Mouse (Mus musculus): ENCODE measurements around the gene Sesn2. TPM values are rescaled to one million over a fixed set of nuclear protein-coding genes. Genes with fewer than 3 reads are reported as not detected.

Sesn2 gene
- polyA plus RNA-seq, 1 experiment from 2014 or later = 9.4 TPM

DNA sequence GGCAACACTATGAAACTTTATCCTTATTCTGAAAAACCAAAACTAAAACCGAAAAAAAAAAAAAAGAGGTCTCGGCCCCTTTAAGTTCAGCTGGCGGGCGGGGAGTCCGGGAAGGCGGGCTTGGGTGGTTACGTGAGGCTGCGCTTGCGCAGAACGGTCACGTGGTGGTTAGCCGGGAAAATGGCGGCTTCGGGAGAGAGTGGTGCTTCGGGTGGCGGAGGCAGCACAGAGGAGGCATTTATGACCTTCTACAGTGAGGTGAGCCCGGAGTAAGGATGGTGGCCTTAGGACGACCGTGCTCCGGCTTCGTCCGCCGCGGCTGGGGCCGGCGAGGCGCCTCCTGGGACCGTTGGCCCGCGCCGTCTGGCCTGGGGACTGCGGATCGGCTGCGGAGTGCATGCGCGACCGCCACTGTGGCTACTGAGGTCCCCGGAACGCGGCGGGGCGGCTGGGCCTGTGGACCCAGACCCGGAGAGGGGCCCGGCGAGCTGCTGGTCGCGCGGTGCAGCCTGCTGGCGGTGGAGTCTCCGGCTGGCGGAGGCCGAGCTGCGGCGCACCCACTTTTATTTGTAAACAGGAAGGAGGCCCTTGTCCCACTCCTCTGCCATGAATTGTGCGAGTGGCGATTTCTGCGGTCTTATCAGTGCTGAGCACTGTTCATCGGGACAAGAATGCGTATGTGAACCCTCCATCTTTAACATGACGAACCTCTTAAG lies 25.3 kb upstream of the Sesn2 start, which contains the start of gene Dnajc8:
TSS of gene Dnajc8 (plus strand) at position 145 of the 716 bp plus-strand sequence.
- peak; percentile 96 for DNase-seq (ENCODE audit: low spot score)
- Histone ChIP-seq H3K4me2 (ENCODE audit: low read depth, low read length, severe bottlenecking) (peak within 1 kb of the TSS; percentile 87), H3K27me3 (ENCODE audit: control insufficient read depth, insufficient read depth, low read length) (no peaks in the 10 kb centered on the region), H3K36me3 (ENCODE audit: control insufficient read depth, insufficient read depth, low read length) (peaks cover 2% of the 10 kb centered on the region; the same call in 1 of the 2 replicates), H3K9ac (ENCODE audit: low read length) (peak within 1 kb of the TSS; percentile 93), H3K4me1 (replicated peaks; ENCODE audit: control insufficient read depth, insufficient read depth, low read length) (peaks cover 8% of the 10 kb centered on the region; the same call in 1 of the 2 replicates), H3K9me3 (ENCODE audit: control insufficient read depth, low read length) (no peaks in the 10 kb centered on the region), H3K27ac (ENCODE audit: low read depth, low read length) (peak within 1 kb of the TSS; percentile 69; the same call in 1 of the 2 replicates), H3K4me3 (ENCODE audit: low read depth, low read length) (peak within 1 kb of the TSS; percentile 100)
- WGBS = 0% methylated on average over 60 of the region's 60 CpGs
- peak; percentile 81 for ATAC-seq (replicated peaks; ENCODE audit: low FRiP score)

DNA sequence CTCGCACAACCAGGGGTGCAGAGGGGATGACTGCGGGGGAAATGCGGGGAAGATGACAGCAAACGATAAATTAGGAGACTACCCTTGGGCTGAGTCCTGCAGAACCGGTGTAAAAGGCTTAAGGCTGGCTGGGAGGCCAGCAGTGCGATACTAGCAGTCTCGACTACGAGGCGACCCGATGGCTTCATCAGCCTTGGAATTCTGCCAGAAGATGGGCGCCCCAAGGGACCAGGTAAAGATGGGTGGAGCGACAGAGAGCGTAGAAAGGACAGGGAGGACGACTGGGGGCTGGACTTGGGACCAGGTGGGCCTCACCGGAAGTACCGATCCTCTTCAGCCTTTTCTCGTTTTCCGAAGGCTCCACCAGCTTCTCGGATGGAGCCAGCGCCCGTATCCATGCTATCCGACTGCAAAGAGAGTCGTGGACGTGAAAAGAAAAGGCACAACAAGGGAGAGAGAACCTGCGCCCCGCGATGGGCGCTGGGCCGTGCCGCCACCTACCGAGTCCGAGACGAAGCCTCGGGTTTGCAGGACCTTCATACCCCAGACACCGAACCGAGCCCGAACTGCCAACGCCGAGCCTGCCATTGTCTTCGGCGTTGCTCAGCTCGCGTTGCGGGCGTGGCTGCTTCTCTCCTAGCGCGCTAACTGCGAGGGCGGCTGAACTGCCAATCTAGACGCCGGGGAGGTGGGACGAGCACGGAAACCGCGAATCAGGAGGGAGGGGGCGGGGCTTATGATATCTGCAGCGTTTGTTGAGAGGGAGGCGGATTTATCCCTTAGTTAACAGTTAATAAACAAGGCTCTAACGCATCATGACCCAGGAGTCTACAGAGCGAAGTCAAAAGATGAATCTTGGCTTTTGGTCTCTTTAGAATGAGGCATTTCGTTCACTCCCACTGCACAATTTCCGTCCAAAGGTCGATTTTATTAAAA lies 22.9 kb upstream of the Sesn2 start, which contains the start of gene Atpif1:
TSS of gene Atpif1 (minus strand) at position 679 of the 936 bp plus-strand sequence.
- H3K27ac ChIP-seq (ENCODE audit: low read depth, low read length) = peak within 1 kb of the TSS; percentile 76
- peak; percentile 95 for DNase-seq (ENCODE audit: low spot score)
- under 1% methylated on average over 63 of the region's 63 CpGs for WGBS
- H3K4me2 ChIP-seq (ENCODE audit: low read depth, low read length, severe bottlenecking) = peak within 1 kb of the TSS; percentile 94
- H3K9me3 ChIP-seq (ENCODE audit: control insufficient read depth, low read length) = no peaks in the 10 kb centered on the region
- H3K4me3 ChIP-seq (ENCODE audit: low read depth, low read length) = peak within 1 kb of the TSS; percentile 77
- peak within 1 kb of the TSS; percentile 93 for H3K9ac ChIP-seq (ENCODE audit: low read length)
- H3K27me3 ChIP-seq (ENCODE audit: control insufficient read depth, insufficient read depth, low read length) = no peaks in the 10 kb centered on the region
- peaks cover 8% of the 10 kb centered on the region; the same call in 1 of the 2 replicates for H3K4me1 ChIP-seq (replicated peaks; ENCODE audit: control insufficient read depth, insufficient read depth, low read length)
- peaks cover 5% of the 10 kb centered on the region; the same call in 1 of the 2 replicates for H3K36me3 ChIP-seq (ENCODE audit: control insufficient read depth, insufficient read depth, low read length)
- ATAC-seq (replicated peaks; ENCODE audit: low FRiP score) = peak; percentile 90

DNA sequence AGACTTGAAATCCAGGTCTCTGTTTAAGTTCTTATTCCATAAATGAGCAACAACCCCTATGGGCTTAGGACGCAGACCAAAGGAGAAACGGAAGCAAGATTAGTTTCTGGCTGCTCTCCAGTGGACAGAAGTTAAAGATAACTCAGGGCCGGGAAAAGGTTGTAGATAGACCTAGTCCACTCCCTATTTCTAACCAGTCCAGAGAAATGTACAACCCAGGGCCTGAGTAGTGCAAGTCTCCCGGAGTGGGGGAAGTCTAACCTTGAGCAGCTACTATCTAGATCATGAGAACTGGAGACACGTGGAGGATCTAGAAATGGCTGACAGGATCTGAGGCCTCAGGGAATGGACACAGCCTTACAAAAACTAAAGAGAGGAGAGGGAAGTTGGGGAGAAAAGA lies 22.2 kb upstream of the Sesn2 start:
- Histone ChIP-seq H3K4me2 (ENCODE audit: low read depth, low read length, severe bottlenecking) (peak overlapping the region; percentile 94), H3K27me3 (ENCODE audit: control insufficient read depth, insufficient read depth, low read length) (no peaks in the 10 kb centered on the region), H3K36me3 (ENCODE audit: control insufficient read depth, insufficient read depth, low read length) (peaks cover 5% of the 10 kb centered on the region; the same call in 1 of the 2 replicates), H3K27ac (ENCODE audit: low read depth, low read length) (peak overlapping the region; percentile 76), H3K9ac (ENCODE audit: low read length) (peak overlapping the region; percentile 93), H3K4me3 (ENCODE audit: low read depth, low read length) (peak overlapping the region; percentile 77), H3K4me1 (replicated peaks; ENCODE audit: control insufficient read depth, insufficient read depth, low read length) (peaks cover 8% of the 10 kb centered on the region; the same call in 1 of the 2 replicates), H3K9me3 (ENCODE audit: control insufficient read depth, low read length) (no peaks in the 10 kb centered on the region)
- ATAC-seq (replicated peaks; ENCODE audit: low FRiP score) (no peak), DNase-seq (ENCODE audit: low spot score) (no peak)
- 43% methylated on average over 5 of the region's 5 CpGs for WGBS

DNA sequence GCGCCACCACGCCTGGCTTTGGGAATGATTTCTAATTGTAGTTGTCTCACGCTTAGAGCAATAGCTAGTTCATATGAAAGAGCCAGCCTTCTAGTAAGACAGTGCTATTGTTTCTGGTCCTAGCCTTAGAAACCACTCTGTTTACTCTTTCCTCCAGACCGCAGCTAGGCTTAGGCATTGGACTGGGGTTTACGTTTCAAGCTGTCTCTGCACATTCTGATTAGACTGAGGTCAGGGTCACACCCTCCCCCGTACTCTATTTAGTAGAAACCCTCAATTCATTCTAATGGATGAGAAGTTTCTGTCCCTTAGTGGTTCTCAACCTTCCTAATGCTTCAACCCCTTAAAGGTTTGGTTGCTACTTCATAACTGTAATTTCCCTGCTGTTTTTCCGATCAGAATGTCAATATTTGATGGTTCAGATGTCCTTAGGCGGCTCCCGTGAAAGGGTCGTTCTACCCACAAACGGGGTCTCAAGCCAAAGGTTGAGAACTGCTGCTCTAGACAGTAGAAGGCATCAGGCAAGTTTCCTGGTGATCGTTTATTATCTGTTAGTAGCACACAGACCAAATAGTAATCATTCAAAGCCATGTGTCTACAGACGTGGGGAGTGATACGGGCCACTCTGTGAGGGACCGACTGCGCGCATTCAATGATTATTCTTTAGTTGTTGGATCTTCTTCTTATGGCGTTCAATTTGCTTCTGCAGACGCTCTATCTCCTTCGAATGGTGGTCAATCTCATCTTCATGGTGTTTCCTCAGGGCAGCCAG lies 19.9 kb upstream of the Sesn2 start:
- peaks cover 5% of the 10 kb centered on the region; the same call in 1 of the 2 replicates for H3K36me3 ChIP-seq (ENCODE audit: control insufficient read depth, insufficient read depth, low read length)
- DNase-seq (ENCODE audit: low spot score) = no peak
- 95% methylated on average over 20 of the region's 20 CpGs for WGBS
- H3K4me3 ChIP-seq (ENCODE audit: low read depth, low read length) = no peak overlapping the region
- H3K9ac ChIP-seq (ENCODE audit: low read length) = no peak overlapping the region
- no peak overlapping the region for H3K27ac ChIP-seq (ENCODE audit: low read depth, low read length)
- peaks cover 6% of the 10 kb centered on the region; the same call in 1 of the 2 replicates for H3K4me1 ChIP-seq (replicated peaks; ENCODE audit: control insufficient read depth, insufficient read depth, low read length)
- no peaks in the 10 kb centered on the region for H3K27me3 ChIP-seq (ENCODE audit: control insufficient read depth, insufficient read depth, low read length)
- ATAC-seq (replicated peaks; ENCODE audit: low FRiP score) = no peak
- no peaks in the 10 kb centered on the region for H3K9me3 ChIP-seq (ENCODE audit: control insufficient read depth, low read length)
- no peak overlapping the region for H3K4me2 ChIP-seq (ENCODE audit: low read depth, low read length, severe bottlenecking)

DNA sequence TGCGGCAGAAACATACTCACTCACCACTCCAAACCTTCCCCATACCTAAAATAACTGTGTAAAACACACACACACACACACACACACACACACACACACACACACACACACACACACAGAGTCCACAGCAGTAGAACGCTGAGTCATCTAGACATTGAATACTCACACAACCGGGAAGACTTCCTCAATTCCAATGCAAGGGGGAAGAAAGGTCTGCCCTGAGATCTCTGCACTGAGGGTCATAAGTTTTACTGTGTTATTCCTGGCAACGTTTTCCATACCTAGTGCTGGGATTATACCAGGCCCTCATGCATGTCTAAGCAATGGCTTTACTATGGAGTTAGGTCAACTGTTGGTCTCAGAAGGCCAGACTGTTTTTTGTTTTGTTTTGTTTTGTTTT lies 19.0 kb upstream of the Sesn2 start:
- no peak overlapping the region for H3K27ac ChIP-seq (ENCODE audit: low read depth, low read length)
- no peak overlapping the region for H3K4me2 ChIP-seq (ENCODE audit: low read depth, low read length, severe bottlenecking)
- no peak overlapping the region for H3K4me3 ChIP-seq (ENCODE audit: low read depth, low read length)
- DNase-seq (ENCODE audit: low spot score) = no peak
- no peaks in the 10 kb centered on the region for H3K27me3 ChIP-seq (ENCODE audit: control insufficient read depth, insufficient read depth, low read length)
- H3K9ac ChIP-seq (ENCODE audit: low read length) = no peak overlapping the region
- 87% methylated on average over 4 of the region's 4 CpGs for WGBS
- peaks cover 5% of the 10 kb centered on the region; the same call in 1 of the 2 replicates for H3K36me3 ChIP-seq (ENCODE audit: control insufficient read depth, insufficient read depth, low read length)
- no peaks in the 10 kb centered on the region for H3K9me3 ChIP-seq (ENCODE audit: control insufficient read depth, low read length)
- peaks cover 10% of the 10 kb centered on the region; the same call in 1 of the 2 replicates for H3K4me1 ChIP-seq (replicated peaks; ENCODE audit: control insufficient read depth, insufficient read depth, low read length)
- ATAC-seq (replicated peaks; ENCODE audit: low FRiP score) = no peak

DNA sequence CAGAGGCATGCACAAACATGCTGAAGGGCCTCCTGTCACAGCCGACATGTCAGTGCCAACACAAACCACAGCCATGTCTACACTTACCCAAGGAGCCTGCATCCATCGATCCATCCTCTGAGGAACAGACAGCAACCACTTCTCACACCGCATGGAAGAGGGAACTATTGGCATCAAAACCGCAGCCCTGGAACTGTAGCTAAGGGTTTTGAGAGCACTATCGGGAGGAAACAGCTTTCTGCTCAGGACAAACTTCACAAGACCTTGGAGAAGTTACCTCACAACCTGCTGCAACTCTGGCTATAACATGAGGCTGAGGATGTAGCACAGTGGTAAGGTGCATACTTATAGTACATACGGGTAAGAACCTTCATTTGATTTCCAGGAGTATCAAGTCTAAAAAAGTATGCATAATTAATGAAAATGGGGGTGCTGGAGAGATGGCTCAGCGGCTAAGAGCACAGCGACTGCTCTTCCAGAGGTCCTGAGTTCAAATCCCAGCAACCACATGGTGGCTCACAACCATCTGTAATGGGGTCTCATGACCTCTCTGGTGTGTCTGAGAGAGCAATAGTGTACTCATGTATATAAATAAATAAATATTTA lies 17.7 kb upstream of the Sesn2 start:
- Histone ChIP-seq H3K9ac (ENCODE audit: low read length) (no peak overlapping the region), H3K4me3 (ENCODE audit: low read depth, low read length) (no peak overlapping the region), H3K27me3 (ENCODE audit: control insufficient read depth, insufficient read depth, low read length) (no peaks in the 10 kb centered on the region), H3K4me1 (replicated peaks; ENCODE audit: control insufficient read depth, insufficient read depth, low read length) (0 out of 2 replicates have a peak, but pooled peaks cover 7% of the 10 kb centered on the region), H3K9me3 (ENCODE audit: control insufficient read depth, low read length) (no peaks in the 10 kb centered on the region), H3K4me2 (ENCODE audit: low read depth, low read length, severe bottlenecking) (no peak overlapping the region), H3K36me3 (ENCODE audit: control insufficient read depth, insufficient read depth, low read length) (peaks cover 5% of the 10 kb centered on the region; the same call in 1 of the 2 replicates), H3K27ac (ENCODE audit: low read depth, low read length) (no peak overlapping the region)
- DNase-seq (ENCODE audit: low spot score) (no peak), ATAC-seq (replicated peaks; ENCODE audit: low FRiP score) (no peak)
- 96% methylated on average over 8 of the region's 8 CpGs for WGBS

DNA sequence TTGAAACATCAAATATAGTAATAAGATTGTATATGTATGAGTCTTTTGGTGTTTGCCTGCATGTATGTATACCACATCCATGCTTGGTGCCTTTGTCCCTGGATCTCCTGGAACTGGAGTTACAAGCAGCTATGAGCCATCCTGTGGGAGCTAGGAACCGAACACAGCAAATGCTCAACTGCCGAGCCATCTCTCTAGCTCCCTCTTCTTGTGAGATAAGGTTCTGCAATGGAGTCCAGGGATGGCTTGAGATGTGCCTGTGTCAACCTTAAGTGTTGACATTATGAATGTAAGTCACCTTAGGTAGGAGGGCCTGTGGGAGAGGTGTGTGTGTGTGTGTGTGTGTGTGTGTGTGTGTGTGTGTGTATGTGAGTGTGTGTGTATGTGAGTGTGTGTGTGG lies 16.4 kb upstream of the Sesn2 start:
- H3K9ac ChIP-seq (ENCODE audit: low read length) = no peak overlapping the region
- no peaks in the 10 kb centered on the region for H3K9me3 ChIP-seq (ENCODE audit: control insufficient read depth, low read length)
- H3K27ac ChIP-seq (ENCODE audit: low read depth, low read length) = no peak overlapping the region
- no peak for DNase-seq (ENCODE audit: low spot score)
- no peak overlapping the region for H3K4me2 ChIP-seq (ENCODE audit: low read depth, low read length, severe bottlenecking)
- ATAC-seq (replicated peaks; ENCODE audit: low FRiP score) = no peak
- no peaks in the 10 kb centered on the region for H3K27me3 ChIP-seq (ENCODE audit: control insufficient read depth, insufficient read depth, low read length)
- 55% methylated on average over 2 of the region's 2 CpGs for WGBS
- H3K4me3 ChIP-seq (ENCODE audit: low read depth, low read length) = no peak overlapping the region
- H3K36me3 ChIP-seq (ENCODE audit: control insufficient read depth, insufficient read depth, low read length) = peaks cover 5% of the 10 kb centered on the region; the same call in 1 of the 2 replicates
- 0 out of 2 replicates have a peak, but pooled peaks cover 5% of the 10 kb centered on the region for H3K4me1 ChIP-seq (replicated peaks; ENCODE audit: control insufficient read depth, insufficient read depth, low read length)

Data from forebrain, embryonic 11.5 days (tissue).